Mouse (Mus musculus): ENCODE results near the gene Ihh. TPM values are rescaled to one million over a fixed set of nuclear protein-coding genes. Genes with fewer than 3 reads are reported as not detected.

Gene Ihh
- under 1 TPM; 0.20 to 0.41 TPM for total RNA-seq (2021)
- long read RNA-seq, experiment 1 = 0 reads
- long read RNA-seq, experiment 2 = 0 reads

DNA sequence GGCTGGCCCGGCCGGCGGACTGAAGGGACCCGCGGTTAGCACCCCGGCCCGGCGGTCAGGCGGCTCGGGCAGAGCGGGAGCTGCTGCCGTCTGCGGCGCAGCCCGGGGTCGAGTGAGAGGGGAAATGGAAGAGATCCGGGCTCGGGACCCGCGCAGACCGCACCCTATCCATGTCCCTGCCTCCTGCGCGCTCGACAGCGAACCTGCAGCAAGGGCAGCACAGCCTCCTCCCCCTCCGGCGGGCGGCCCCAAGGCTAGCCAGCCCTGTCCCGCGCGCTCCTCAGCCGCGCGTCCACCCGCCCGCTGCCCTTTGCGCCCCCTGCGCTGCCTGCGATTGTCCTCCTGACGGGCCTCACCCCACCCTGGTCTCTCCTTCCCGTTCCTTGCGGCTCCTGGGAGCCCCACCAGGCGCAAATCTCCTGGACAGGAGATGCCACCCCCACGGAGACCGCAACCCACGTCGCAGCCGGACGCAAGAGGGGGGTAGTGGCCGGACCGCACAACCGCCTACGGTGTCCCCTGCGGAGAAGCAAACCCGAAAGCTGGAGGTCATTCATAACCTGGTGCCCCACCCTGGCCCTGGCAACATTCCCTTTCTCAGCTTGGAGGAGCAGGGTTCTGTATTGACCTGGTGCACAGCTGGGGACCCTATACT lies at the start of gene Ihh:
TSS of gene Ihh (minus strand) at position 117 of the 655 bp plus-strand sequence.
- peak in 1 of 2 experiments; percentile 5 for DNase-seq

DNA sequence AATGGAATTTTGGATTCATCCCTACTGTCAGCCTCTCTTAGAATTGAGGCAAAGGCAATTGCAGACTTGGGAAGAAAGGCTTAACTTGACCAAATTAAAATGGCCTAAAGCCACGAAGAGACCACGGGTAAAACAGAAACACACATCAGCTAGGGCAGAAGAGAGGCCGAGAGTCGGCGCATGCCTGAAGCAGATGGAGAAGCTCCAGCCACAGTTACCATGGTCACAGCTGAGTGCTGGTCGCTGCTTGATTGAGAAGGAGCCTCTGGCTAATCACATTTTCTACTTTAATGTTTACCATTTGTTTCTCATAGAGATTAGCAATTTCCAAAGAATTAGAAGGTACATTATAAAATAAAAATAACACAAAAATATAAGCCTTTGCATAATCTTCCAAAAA lies 49.7 kb upstream of the Ihh start:
- no peak for DNase-seq

DNA sequence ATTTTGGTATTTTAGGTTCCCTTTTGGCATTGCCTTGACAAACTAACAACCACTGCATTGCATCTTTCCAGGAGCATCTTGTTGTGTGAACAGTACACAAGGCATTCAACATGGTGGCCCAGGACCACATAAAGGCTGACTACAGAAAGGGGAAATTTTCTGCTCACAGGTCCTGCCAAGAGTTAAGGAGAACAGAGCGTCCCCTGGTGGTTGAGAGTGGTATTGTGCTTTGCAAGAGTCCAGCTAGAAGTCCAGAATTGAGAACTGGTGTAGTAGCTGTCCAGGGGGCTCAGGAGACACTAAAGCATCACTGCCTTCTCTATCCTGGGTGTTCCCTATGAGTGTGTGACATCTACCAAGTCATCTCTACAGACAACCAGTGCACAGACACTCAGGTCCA lies 49.0 kb upstream of the Ihh start:
- peak; percentile 5 to 39 for DNase-seq

DNA sequence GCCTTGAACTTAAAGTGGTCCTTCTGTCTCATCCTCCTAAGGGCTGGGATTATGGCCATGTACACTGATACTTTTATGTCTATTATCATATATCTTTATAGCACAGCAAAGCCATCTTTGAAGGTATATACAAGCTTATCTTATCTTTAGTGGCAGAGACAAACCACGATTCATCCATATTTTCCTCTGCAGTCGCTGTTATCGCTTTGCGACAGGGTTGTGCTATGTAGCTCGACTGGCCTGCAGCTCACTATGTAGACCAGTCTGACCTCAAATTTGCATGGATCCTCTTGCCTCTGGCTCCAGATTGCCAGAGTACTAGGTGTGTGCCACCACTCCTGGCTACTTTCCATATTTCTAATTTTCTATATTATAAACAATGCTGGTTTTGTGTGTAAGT lies 47.7 kb upstream of the Ihh start:
- no peak for DNase-seq

DNA sequence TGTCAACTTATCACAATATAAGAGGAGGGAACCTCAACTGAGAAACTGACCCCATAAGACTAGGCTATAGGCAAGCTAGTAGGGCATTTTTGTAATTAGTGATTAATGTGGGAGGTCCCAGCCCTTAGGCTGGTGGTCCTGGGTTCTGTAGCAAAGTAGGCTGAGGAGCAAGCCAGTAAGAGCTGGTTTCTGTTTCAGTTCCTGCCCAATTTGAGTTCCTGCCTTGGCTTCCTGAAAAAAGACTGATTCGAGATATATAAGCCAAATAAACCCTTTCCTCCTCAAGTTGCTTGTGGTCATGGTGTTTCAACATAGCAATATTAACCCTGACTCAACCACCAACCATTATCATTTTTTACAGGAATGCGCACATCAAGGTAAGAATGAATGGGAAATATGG lies 45.8 kb upstream of the Ihh start:
- no peak for DNase-seq

DNA sequence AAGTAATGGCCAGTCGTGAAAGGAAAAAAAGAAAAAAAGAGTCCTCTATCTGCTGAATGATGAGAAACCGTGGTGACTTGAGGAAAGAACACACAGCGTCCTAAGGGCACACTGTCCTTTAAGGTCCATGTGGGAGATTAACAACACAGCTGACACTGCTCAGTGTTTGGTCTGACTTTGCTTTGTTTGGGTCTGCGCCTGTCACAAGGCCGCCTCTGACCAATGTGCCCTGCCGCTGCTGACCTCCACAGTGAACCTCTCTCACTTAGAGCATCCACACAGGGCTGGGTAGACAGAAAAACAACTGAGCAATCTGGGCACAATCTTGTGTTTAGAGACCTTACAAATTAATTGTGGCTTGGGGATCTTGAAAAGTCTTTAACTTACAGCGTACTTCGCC lies 25.5 kb upstream of the Ihh start:
- no peak for DNase-seq

DNA sequence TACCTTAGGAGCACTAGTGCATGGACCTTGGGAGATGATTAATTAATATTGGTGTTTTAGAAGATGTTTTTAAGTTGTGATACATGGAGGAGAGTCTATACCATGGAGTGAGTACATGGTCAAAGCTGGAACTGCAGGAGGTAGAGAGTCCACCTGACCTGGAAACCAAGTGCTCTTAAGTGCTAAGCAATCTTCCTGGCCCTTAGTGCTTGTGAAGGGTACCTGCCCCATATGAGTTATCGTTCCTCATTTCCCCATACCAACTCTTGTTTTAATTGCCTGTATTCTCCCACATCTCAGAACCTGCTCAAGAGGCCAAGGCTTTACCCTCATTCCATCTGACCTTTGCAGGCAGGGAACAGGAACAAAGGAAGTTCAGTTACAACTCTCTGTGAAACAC lies 24.5 kb upstream of the Ihh start:
- DNase-seq = no peak

DNA sequence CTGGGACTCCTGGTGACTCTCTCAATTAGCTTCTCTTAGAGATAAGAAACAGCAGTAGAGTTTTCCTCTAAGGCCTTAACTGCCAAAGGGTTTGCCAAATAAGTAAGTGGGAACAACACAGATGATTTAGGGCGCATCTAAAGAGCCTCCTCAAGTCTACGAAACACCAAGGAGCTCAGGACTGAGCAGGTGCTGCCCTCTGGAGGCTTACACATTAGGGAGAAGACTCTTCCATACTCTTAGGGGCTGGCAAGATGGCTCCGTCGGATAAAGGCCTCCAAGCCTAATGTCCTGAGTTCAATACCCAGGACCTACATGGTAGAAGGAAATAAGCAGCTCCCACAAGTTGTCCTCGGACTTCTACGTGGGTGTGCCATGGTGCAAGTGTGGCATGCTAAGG lies 22.1 kb upstream of the Ihh start:
- no peak for DNase-seq

DNA sequence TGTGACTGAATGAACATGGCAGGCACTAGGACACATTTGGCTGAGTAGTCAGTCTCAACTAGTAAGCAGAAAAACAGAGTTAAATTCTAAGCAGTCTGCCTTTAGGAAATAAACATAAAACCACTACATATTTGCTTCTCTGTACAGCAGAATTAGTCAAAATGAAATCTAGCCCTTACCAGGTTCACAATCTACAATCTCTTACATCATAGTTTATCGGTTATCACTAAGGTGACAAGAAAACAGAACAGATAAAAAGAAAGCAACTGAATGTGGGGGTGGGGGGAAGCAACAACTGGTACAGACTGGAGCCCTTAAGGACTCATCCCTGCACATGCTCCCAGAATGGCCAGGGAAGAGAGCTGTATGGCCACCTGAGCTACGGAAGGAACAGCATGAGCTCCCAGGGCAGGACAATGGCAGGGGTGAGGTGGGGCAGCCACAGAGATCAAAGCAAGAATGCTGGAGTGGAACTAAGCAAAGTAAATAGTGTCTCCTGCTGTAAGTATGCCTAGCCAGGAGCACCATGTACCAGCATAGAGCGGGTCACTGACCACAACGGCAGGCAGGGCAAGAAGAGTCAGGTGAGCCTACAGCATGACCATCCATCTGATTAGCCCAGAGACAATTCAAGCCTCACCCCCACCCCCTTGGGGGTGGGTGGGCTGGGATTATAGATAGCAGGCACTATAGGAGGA lies 20.0 kb upstream of the Ihh start:
- DNase-seq = no peak

DNA sequence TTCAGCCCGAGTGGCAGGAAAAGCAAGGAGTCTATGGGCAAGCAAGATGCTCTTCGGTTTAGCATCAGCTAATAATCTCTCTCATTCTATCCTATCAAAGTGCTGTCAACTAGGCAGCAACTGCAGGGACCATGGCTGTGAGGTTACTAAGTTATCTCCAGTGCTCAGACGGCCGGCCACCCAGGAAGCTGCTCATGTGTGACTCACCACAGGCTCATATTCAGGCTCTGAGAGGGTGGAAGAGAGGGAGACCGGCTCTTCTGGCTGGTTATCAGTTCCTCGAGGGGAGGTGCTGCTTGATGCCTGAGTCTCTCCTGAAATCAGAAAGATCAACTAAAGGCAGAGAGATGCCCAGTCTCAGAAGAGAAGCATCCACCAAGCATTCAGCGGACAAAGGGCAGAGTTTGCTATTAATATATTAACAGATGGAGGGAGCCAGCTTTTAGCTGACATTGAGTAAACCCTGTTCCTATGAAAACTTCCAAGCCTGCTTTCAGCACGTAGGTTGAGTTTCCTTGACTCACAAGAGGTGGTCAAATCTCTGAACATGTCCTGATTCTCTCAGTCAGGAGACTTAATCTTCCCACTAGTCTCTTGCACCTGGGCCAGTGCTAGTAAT lies 16.6 kb upstream of the Ihh start:
- DNase-seq = no peak

DNA sequence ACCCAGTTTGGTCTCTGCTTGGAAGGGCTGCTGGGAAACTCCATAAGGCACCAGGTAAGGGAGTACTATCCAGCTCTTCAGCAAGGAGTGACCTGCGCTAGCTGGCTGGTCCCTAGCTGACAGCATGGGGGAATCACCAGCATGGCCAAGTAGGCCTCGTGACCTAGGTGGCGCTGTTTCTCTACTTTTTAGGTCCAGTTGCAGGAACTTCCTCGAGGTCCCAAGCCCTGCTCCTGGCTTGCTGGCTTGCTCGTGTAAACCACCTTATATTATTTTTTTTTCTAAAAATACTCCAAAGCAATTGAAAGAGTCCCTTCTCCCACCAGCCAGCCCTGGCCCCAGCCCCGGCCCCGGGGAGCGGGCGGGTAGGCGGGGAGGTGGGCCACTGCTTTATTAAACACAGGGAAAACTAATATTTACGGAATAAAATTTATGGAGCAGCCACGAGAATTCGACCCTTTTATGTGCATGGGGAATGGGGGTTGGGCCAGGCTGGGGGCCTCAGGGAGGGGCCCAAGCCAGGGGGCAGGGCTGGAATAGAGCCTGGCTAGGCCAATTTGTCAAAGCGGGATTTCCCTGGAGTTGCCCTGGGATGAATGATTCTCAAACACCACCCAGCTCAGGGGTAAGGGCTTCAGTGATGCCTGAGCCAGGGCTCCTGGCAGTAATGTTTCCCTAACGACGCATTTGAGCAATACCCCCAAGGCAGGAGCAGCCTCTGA lies 13.2 kb upstream of the Ihh start:
- peak; percentile 72 to 86 for DNase-seq

DNA sequence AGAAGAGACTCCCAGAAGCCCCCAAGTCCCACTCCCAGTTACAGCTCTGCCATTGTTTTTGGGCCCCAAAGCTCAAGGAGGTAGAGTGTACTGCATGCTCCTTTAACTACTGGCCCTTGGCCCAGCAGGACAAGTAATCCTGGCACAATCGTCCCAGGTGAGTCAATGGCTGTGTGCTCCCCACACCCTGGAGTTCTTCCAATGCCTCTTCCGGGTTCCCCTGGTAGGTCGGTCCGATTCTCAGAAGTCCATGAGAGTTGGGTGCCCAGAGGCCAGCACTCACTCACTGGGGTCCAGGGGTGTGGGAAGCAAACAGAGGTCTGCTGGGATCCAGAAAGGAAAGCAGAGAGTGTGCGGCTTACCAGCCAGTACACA lies 11.4 kb upstream of the Ihh start:
- DNase-seq = no peak

DNA sequence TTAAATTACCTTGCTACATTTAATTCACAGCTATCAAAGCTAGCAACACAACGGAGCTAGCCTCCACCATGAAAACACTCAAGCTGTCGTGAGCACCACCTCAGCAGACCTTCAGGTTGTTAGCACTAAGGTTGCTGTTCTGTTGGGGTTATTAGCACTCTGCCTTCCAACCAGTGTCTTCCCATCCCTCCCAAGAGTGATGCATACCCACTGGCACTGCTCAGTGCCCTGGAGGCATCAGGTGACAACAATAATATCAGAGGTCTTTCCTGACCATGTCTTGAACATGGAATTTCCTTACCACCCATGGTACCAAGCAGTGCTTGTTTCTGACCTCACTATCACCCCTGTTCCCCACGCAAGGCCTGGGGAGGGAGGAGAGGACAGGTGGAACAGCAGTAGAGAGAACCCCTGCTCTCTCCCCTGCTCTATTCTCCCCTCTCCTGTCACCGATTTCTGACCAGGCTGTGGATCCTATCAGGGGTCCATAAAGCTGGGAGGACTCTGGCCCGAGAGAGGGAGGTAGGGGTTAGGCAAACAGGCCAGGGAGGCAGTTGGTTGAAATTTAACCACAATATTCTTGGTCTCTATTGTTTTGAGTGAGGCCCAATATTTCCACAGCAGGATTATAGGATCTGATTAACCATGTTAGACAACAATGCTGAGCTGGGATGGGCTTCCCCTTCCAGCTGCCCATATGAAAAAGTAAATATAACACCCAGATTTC lies 10.8 kb upstream of the Ihh start:
- DNase-seq = no peak

DNA sequence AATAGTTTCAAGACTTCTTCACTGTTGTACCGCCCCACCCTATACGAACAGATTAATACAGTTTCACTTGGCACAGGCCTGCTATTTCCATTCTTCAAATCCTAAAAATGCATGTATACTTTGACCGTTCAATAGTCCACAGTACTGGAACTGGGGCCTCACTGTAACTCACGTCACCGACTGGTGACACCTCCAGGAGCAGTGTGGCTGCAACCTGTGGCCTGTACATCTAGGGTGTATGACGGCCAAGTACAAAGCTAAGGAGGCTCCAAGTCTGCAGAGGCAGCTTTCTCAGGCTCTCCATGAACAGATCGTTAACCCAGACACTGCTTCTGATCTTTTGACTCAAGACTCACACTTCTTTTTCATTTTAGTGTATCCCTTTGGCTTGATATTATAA lies 10.2 kb upstream of the Ihh start:
- no peak for DNase-seq

DNA sequence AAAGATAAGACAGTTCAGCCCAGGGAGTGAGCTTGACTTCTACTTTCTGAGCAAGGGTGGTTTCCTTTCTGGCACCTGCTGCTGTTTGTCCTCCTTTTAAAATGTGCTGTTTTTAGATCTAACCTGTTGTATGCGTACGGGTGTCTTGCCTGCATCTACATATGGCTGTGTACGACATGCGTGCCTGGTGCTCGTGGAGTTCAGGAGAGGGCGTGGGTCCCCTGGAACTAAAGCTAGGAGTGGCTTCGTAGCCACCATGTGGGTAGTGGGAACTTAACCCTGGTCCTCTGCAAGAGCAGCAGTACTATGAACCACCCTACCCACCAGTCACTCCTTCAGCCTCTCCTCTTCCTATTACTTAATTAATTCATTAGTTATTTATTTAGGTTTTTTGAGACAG lies 8.6 kb upstream of the Ihh start:
- no peak for DNase-seq

DNA sequence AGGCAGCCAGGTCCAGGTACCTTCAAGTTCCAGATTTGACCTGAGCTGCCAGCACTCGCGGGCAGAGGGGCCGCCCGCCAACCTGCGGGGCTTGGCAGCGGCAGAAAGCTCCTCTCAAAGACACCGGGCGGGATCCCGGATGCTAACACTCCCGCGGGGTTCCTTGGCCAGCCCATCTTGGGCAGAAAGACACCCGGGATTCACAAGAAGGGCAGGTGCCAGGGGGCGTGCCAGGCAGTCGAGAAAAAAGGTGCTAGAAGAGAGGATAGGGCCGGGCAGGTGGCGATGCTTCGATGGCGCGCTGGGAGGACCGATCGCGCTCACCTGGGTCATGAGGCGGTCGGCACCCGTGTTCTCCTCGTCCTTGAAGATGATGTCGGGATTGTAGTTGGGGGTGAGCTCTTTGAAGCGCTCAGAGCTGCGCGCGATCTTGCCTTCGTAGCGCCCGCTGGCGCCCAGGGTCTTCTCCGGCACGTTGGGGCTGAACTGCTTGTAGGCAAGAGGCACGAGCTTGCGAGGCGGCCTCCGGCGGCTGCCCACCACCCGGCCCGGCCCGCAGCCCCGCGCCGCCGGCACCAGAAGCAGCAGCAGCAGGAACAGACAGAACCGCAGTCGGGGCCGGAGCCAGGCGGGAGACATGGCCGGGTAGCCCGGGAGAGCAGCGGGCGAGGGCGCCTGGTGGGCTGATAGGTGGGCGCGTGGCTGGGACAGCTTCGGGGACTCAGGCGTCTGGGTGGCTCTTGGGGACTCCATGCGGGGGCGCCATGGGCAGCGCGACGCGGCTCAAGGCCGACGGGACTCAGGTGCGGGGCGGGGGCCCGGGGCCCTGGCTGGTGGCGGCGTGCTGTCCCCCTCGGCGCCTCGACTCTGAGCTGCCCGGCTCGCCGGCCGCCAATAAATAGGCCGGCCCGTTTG lies 639 bp downstream of the Ihh start:
- DNase-seq = no peak

DNA sequence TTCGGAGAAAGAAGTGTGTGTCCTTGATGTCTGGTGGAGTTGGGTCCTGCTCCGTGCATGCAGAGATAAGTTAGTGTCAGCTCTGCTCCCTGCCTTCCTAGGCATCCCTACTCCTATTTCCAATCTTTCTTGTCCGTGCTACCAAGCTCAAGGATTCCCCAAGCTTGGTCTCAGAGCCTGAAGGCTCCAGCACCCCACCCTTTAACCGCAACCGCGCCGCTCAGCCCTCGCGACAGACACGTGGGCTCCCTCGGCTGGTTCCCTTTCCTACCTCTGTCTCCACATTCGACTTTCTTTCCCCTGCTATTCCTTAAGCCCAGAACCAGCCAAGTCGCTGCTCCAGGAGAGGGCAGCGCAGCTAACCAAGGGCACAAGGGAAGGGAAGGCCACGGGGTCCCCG lies 1.4 kb downstream of the Ihh start:
- peak in 1 of 2 experiments; percentile 10 for DNase-seq

DNA sequence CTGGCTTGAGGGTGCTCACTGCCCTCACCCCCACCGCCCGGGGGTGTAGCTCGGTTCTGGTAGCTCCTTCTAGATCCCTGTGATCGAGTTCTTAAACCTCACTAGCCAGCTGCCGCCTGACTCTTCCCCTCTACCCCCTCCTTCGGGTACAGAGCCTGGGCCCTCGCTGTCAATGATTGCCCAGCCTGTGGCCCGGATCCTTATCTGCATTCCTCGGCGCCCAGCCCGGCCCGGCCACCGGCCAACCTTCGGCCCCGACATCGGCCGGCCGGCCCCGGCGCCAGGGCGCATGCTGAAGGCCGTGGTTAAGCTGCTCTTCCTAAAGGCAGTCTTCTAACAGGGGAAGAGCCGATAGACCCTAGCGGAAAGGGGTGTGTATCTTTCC lies 1.8 kb downstream of the Ihh start:
- peak; percentile 67 to 71 for DNase-seq

DNA sequence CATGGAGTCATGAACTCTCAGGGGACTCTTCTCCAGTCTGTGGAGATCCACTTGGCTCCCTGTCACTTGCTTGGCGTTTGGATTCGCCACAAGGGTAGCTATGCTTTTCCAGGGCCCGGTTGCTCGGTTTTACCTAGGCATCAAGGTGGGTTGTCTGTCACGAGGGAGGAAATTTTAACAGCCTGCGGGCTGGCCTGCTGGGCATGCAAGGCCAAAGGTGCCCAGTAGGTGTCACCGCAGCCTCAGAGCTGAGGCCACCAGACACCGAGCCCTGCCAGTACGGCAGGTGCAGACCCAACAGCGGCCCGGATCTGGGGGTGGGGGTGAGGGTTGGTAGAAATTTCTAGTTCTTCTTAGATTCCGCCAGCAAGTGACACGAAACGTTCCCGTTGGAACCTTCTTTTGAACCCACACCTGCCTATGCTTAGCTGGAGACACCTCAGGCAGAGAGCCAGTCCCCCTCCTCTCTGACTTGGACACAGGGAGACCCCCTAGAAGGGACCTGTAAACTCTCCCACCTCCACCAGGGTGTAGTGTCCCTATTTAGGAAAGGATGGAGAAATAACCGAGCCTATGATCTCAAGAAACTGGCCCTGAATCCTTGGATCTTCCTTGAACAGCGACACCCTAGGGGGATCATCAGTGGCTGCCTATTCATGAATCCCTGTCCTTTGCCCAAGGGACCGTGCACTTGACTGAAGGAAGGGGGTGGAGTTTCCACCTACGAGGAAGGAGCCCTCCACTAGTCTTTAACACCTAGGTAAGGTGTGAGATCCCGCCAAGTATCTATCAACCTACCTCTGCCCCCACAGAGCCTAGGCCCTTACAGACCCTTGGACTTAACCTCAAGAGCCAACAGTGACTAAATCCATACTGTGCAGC lies 2.4 kb downstream of the Ihh start:
- peak; percentile 53 to 79 for DNase-seq

DNA sequence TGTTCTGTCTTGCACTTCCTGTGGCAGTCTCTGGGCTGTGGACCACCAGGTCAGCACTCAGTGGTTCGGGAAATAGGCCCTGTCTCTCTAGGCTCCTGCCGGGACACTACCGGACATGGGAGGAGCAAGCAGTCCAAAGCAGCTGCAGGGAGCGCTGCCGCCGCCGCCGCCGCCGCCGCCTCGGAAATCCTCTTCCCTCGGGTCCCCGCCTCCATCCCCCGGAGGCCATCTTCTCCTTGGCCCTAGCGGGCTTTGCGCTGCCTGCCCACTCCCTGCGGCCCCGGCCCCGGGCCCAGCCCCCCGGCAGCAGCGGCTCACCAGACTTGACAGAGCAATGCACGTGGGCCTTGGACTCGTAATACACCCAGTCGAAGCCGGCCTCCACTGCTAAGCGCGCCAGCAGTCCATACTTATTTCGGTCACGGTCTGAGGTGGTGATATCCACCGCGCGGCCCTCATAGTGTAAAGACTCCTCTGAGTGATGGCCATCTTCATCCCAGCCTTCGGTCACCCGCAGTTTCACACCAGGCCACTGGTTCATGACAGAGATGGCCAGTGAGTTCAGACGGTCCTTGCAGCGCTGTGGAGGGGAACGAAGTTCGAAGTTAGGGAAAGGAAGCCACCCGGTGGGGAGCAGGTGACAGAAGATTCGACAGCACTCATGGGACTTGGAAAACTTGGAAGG lies 3.3 kb downstream of the Ihh start:
- peak; percentile 20 to 49 for DNase-seq

Measured in heart, adult 18-20 months (tissue).